Mouse (Mus musculus) C2C12 (cell line): ENCODE measurements around the gene Fas. TPM values are rescaled to one million over a fixed set of nuclear protein-coding genes. Genes with fewer than 3 reads are reported as not detected.
A peak's percentile ranks its signal among the peaks of the same experiment; 100 is the strongest.

Experiments used
- H3K27me3 ChIP-seq: one replicate; pipeline ENCODE4 v1.6.1; 2011; ENCODE audit not compliant: control insufficient read depth, insufficient read depth, insufficient read length
- H3K36me3 ChIP-seq: one replicate; pipeline ENCODE4 v1.6.1; 2011; ENCODE audit not compliant: control insufficient read depth, insufficient read depth
- H3K4me3 ChIP-seq: one replicate; pipeline ENCODE4 v1.5.1; 2011; ENCODE audit warnings: mild to moderate bottlenecking, control low read depth; ENCODE audit not compliant: poor library complexity, insufficient read depth, severe bottlenecking
- H3K79me2 ChIP-seq: one replicate; pipeline ENCODE4 v1.6.1; 2011; ENCODE audit not compliant: control insufficient read depth, insufficient read depth
- H3K79me3 ChIP-seq: one replicate; pipeline ENCODE4 v1.6.1; 2011; ENCODE audit warnings: low read depth, control low read depth
- H3ac ChIP-seq: one replicate; pipeline ENCODE3; 2011; ENCODE audit warnings: low read depth; ENCODE audit not compliant: control insufficient read depth, insufficient read length
- CEBPB ChIP-seq: IDR thresholded peaks from one replicate; pipeline ENCODE4 v1.6.1; 2011; ENCODE audit warnings: low read depth, mild to moderate bottlenecking, control low read depth, moderate library complexity
- CTCF ChIP-seq: IDR thresholded peaks from one replicate; pipeline ENCODE4 v1.5.1; 2011; ENCODE audit not compliant: control insufficient read depth, insufficient read depth, insufficient read length
- FOSL1 ChIP-seq: IDR thresholded peaks from one replicate; pipeline ENCODE4 v1.8.0; 2011; ENCODE audit warnings: mild to moderate bottlenecking, low read length; ENCODE audit not compliant: poor library complexity, insufficient read depth, severe bottlenecking
- MAX ChIP-seq: IDR thresholded peaks from one replicate; pipeline ENCODE4 v1.6.1; 2011; ENCODE audit warnings: mild to moderate bottlenecking, control low read depth
- MYOD1 ChIP-seq: IDR thresholded peaks from one replicate; pipeline ENCODE4 v1.6.1; 2011; ENCODE audit warnings: low read depth; ENCODE audit not compliant: control insufficient read depth, insufficient read length
- MYOG ChIP-seq: IDR thresholded peaks from one replicate; pipeline ENCODE4 v1.6.1; 2011; ENCODE audit not compliant: control insufficient read depth, insufficient read length; ENCODE audit errors: extremely low read depth
- USF1 ChIP-seq: IDR thresholded peaks from one replicate; pipeline ENCODE4 v1.6.1; 2011; ENCODE audit warnings: low read depth, mild to moderate bottlenecking, control low read depth, moderate library complexity
- polyA plus RNA-seq: library from polyadenylated mRNA; unstranded; fragments of >200 nt; fragmentation: generic; extraction: Trizol; gene quantifications from one replicate; pipeline ENCODE4 v1.2.1, GENCODE M21; 2012; ENCODE audit warnings: missing spikeins

The Fas gene
- polyA plus RNA-seq, 1 experiment, result 1.3 TPM

- no peaks in the 10 kb centered on the region for H3K27me3 ChIP-seq
- peaks cover 10% of the 10 kb centered on the region for H3K79me3 ChIP-seq
- H3K79me2 ChIP-seq, result peaks cover 18% of the 10 kb centered on the region
- H3K36me3 ChIP-seq, result peaks cover 14% of the 10 kb centered on the region
- no peak overlapping the region for H3ac ChIP-seq
- H3K4me3 ChIP-seq, result no peak overlapping the region
- TF ChIP-seq FOSL1 (no peak), MYOG (no peak), MAX (no peak), USF1 (no peak), MYOD1 (no peak), CEBPB (no peak), CTCF (no peak)
Measured at GRCm38 (mm10) chr19:34250621-34251020, 39.8 kb upstream of the Fas start.

DNA sequence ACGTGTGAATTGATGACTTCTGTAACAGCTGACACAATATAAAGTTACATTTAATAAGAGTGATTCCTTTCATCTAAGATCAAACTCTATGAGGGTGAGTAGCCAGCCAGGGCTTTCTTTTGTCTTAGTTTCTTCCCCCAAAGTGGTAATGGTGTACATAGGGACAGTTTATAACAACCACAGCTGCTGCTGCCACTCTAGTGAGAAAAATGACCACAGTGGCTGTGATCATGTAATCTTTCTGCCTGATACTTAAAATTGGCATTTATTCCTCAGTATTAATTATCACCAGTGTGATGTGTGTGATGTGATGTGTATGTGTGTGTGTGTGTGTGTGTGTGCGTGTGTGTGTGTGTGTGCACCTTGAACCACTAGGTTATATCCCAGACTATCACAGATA is 38.6 kb upstream of the Fas start:
- TF ChIP-seq FOSL1, result peak; percentile 33
- TF ChIP-seq USF1, result no peak
- no peak for TF ChIP-seq CTCF
- TF ChIP-seq MYOD1, result peak; percentile 95
- Histone ChIP-seq H3K4me3 (no peak overlapping the region), H3K79me2 (peaks cover 18% of the 10 kb centered on the region), H3K79me3 (peaks cover 10% of the 10 kb centered on the region), H3K27me3 (no peaks in the 10 kb centered on the region), H3K36me3 (peaks cover 6% of the 10 kb centered on the region), H3ac (no peak overlapping the region)

DNA sequence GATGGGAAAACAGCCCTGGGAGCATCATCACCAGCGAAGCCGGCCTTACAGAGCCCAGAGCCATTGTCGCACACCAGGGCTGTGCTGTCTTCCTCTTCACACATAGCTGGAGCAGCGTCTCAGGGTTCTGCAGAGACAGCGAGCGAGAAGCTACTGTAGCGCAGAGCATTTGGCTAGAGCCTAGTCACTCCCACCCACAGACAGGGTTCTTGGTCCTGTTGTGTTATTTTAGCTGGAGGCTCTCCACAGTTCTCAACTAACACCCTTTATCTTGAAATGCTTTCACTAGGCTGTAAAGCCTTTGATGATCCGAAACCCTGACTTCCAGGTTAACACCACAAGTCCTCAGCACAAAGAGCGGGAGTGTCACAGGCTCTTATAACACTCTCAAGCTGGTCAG is 38.0 kb upstream of the Fas start:
- H3ac ChIP-seq, result peak overlapping the region; percentile 28
- H3K27me3 ChIP-seq, result no peaks in the 10 kb centered on the region
- no peak for TF ChIP-seq CEBPB
- peaks cover under 1% of the 10 kb centered on the region for H3K36me3 ChIP-seq
- H3K4me3 ChIP-seq, result no peak overlapping the region
- peaks cover 10% of the 10 kb centered on the region for H3K79me3 ChIP-seq
- H3K79me2 ChIP-seq, result peaks cover 18% of the 10 kb centered on the region

GRCm38 (mm10) chr19:34254101-34254879 is 36.2 kb upstream of the Fas start:
- H3K36me3 ChIP-seq, result no peaks in the 10 kb centered on the region
- peaks cover 18% of the 10 kb centered on the region for H3K79me2 ChIP-seq
- TF ChIP-seq MAX (no peak), MYOG (no peak), USF1 (peak; percentile 72)
- H3K4me3 ChIP-seq, result peak overlapping the region; percentile 23
- no peaks in the 10 kb centered on the region for H3K27me3 ChIP-seq
- peaks cover 10% of the 10 kb centered on the region for H3K79me3 ChIP-seq
- peak overlapping the region; percentile 69 for H3ac ChIP-seq

- no peak for TF ChIP-seq FOSL1
- TF ChIP-seq MYOD1, result no peak
- TF ChIP-seq USF1, result no peak
- TF ChIP-seq MAX, result no peak
- TF ChIP-seq CEBPB, result no peak
- TF ChIP-seq MYOG, result no peak
- TF ChIP-seq CTCF, result no peak
- Histone ChIP-seq H3ac (peak within 1 kb of the TSS; percentile 69), H3K4me3 (peak within 1 kb of the TSS; percentile 23), H3K36me3 (no peaks in the 10 kb centered on the region), H3K79me2 (peaks cover 18% of the 10 kb centered on the region), H3K27me3 (no peaks in the 10 kb centered on the region), H3K79me3 (peaks cover 10% of the 10 kb centered on the region)
Measured at GRCm38 (mm10) chr19:34254880-34255681, 35.4 kb upstream of the Fas start, which contains the start of gene Acta2. Acta2 (minus strand) TSS chr19:34255590.

DNA sequence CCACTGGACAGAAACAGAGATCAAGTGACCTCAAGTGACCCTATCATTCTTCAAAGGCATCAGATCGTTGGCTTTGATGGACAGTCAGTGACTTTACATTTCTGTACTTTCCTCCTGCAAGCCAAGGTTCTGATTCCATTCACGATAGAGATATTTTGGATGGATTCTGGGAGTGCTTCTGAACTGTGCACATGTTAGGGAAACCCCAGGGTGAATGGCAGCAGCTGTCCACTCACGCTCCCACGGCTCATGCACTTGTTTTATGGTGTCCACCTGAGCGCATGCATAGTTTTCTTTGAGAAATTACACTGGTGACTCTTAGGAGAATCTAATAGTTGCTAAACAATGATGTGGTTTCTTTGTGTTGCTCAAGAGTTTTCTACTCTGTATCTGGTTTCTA is 34.3 kb upstream of the Fas start:
- no peak overlapping the region for H3K4me3 ChIP-seq
- peaks cover 18% of the 10 kb centered on the region for H3K79me2 ChIP-seq
- no peaks in the 10 kb centered on the region for H3K27me3 ChIP-seq
- H3K36me3 ChIP-seq, result no peaks in the 10 kb centered on the region
- H3ac ChIP-seq, result no peak overlapping the region
- TF ChIP-seq CEBPB (no peak), FOSL1 (no peak), MAX (no peak), MYOG (no peak), USF1 (no peak), MYOD1 (no peak), CTCF (no peak)
- H3K79me3 ChIP-seq, result peaks cover 10% of the 10 kb centered on the region
